Mouse (Mus musculus): ENCODE measurements around the gene Barhl1.

DNA sequence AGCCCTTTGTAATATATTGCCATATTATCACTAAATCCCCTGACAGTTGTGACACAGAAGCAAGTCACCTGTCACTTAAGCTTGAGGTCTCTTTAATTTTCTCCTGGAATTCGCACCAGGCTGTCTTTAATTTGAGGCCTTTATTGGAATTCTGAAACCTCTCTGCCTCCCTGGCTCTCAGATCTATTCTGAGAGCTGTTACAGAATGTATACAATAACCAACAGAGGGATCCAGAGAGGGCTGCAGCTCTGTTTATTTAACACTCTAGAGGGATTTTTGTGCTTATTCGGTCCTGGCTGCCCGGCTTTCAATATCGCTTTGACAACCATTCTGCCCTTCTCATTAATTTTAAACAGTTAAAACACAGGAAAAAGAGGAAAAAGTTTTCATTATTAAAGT is 31.6 kb downstream of the Barhl1 start:
- TF ChIP-seq CTCF (IDR thresholded peaks at IDR 0.05; ENCODE audit: borderline replicate concordance, insufficient read depth, low read depth, low read length) (no peak), POLR2A (IDR thresholded peaks at IDR 0.05; ENCODE audit: borderline replicate concordance, insufficient read depth, low read length) (no peak)
